Mouse (Mus musculus): ENCODE data around the gene Ggt6. TPM values are rescaled to one million over a fixed set of nuclear protein-coding genes. Genes with fewer than 3 reads are reported as not detected.

The Ggt6 gene
- polyA plus RNA-seq, 1 experiment from 2014 or later, result 6.7 TPM

DNA sequence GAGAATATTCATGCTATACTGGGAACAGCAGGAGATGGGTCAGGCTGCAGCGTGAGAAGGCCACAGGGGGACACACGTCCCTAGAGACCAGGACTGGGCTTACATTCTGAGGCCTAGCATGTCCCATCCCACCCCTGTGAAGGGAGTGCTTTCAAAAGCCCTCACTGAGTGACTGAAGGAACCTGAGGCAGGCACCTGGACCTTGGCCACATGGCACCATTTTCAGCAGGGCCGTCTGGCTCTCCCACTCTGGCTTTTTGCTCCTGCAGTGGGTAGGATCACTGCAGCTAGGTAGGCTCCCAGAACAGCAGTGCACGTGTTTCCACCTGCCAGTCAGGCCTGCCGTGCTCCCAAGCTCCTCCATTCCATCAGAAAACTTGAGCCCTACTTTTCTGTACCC lies 33.2 kb downstream of the Ggt6 start:
- ATAC-seq (replicated peaks; ENCODE audit: low FRiP score, low TSS enrichment, low read depth), result no peak
- H3K4me2 ChIP-seq (ENCODE audit: low read length), result no peak overlapping the region
- no peaks in the 10 kb centered on the region for H3K27me3 ChIP-seq (replicated peaks; ENCODE audit: control insufficient read depth, insufficient read depth, low read length)
- H3K9ac ChIP-seq (ENCODE audit: low read length), result no peak overlapping the region
- no peak for DNase-seq (ENCODE audit: low spot score)
- H3K4me3 ChIP-seq (ENCODE audit: low read depth, low read length), result no peak overlapping the region
- H3K4me1 ChIP-seq (replicated peaks; ENCODE audit: control insufficient read depth, insufficient read depth, low read length), result peaks cover 32% of the 10 kb centered on the region
- H3K9me3 ChIP-seq (ENCODE audit: control insufficient read depth, low read length), result no peaks in the 10 kb centered on the region
- peak overlapping the region; percentile 43 for H3K27ac ChIP-seq (ENCODE audit: low read depth)
- H3K36me3 ChIP-seq (ENCODE audit: control insufficient read depth, insufficient read depth, low read length), result no peaks in the 10 kb centered on the region
- 73% methylated on average over 5 of the region's 5 CpGs for WGBS

DNA sequence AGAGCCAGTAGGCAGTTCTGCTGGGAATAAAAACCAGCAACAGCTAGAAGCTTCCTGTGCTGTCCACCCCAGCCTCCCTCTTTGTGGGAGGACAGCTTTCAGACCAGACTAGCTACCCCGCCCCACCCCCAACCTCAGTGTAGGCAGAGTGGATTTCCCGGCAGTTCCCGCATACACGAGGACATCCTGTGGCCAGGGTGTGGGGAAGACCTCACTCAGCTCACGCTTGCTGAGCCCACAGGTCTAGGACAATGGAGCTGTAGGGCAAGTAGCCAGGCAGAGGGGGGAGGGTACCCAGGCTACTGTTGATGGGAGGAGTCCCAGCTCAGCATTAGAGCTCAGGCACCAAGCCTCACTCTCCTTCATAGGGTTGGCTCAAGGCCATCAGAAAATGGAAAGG lies 33.9 kb downstream of the Ggt6 start:
- no peak overlapping the region for H3K9ac ChIP-seq (ENCODE audit: low read length)
- H3K4me2 ChIP-seq (ENCODE audit: low read length), result no peak overlapping the region
- WGBS, result 20% methylated on average over 5 of the region's 5 CpGs
- no peaks in the 10 kb centered on the region for H3K9me3 ChIP-seq (ENCODE audit: control insufficient read depth, low read length)
- no peaks in the 10 kb centered on the region for H3K36me3 ChIP-seq (ENCODE audit: control insufficient read depth, insufficient read depth, low read length)
- ATAC-seq (replicated peaks; ENCODE audit: low FRiP score, low TSS enrichment, low read depth) (no peak), DNase-seq (ENCODE audit: low spot score) (no peak)
- H3K27me3 ChIP-seq (replicated peaks; ENCODE audit: control insufficient read depth, insufficient read depth, low read length), result no peaks in the 10 kb centered on the region
- H3K4me3 ChIP-seq (ENCODE audit: low read depth, low read length), result no peak overlapping the region
- peak overlapping the region; percentile 43 for H3K27ac ChIP-seq (ENCODE audit: low read depth)
- H3K4me1 ChIP-seq (replicated peaks; ENCODE audit: control insufficient read depth, insufficient read depth, low read length), result peaks cover 32% of the 10 kb centered on the region

GRCm38 (mm10) chr11:72470004-72470403 lies 34.7 kb downstream of the Ggt6 start:
- no peak for DNase-seq (ENCODE audit: low spot score)
- Histone ChIP-seq H3K27ac (ENCODE audit: low read depth) (no peak overlapping the region), H3K9ac (ENCODE audit: low read length) (no peak overlapping the region), H3K4me1 (replicated peaks; ENCODE audit: control insufficient read depth, insufficient read depth, low read length) (peaks cover 32% of the 10 kb centered on the region), H3K4me3 (ENCODE audit: low read depth, low read length) (no peak overlapping the region), H3K27me3 (replicated peaks; ENCODE audit: control insufficient read depth, insufficient read depth, low read length) (no peaks in the 10 kb centered on the region), H3K36me3 (ENCODE audit: control insufficient read depth, insufficient read depth, low read length) (no peaks in the 10 kb centered on the region), H3K9me3 (ENCODE audit: control insufficient read depth, low read length) (no peaks in the 10 kb centered on the region), H3K4me2 (ENCODE audit: low read length) (no peak overlapping the region)
- 69% methylated on average over 4 of the region's 4 CpGs for WGBS
- no peak for ATAC-seq (replicated peaks; ENCODE audit: low FRiP score, low TSS enrichment, low read depth)

DNA sequence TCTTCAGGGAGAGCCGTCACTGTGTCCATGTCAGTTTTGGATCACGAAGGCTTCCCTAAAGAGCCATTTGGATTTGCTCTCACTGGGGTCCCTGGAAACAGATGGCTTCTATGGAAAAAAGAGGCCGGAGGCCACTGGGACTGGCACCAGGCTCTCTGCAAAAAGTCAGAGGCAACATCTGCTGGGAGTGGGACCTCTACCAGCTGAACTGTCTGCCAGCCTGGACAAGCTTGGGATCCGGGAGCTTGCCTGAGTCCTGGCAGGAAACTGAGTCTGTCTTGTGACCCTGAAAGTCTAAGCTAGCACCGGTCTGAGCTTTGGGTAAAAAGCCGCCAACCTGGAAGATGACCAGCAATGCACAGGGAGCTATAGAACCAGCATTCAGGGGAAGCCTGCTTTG lies 36.1 kb downstream of the Ggt6 start:
- Histone ChIP-seq H3K9me3 (ENCODE audit: control insufficient read depth, low read length) (no peaks in the 10 kb centered on the region), H3K4me3 (ENCODE audit: low read depth, low read length) (no peak overlapping the region), H3K27ac (ENCODE audit: low read depth) (no peak overlapping the region), H3K27me3 (replicated peaks; ENCODE audit: control insufficient read depth, insufficient read depth, low read length) (no peaks in the 10 kb centered on the region), H3K4me2 (ENCODE audit: low read length) (no peak overlapping the region), H3K4me1 (replicated peaks; ENCODE audit: control insufficient read depth, insufficient read depth, low read length) (peaks cover 26% of the 10 kb centered on the region), H3K36me3 (ENCODE audit: control insufficient read depth, insufficient read depth, low read length) (no peaks in the 10 kb centered on the region), H3K9ac (ENCODE audit: low read length) (no peak overlapping the region)
- WGBS, result 90% methylated on average over 6 of the region's 6 CpGs
- ATAC-seq (replicated peaks; ENCODE audit: low FRiP score, low TSS enrichment, low read depth) (no peak), DNase-seq (ENCODE audit: low spot score) (no peak)

DNA sequence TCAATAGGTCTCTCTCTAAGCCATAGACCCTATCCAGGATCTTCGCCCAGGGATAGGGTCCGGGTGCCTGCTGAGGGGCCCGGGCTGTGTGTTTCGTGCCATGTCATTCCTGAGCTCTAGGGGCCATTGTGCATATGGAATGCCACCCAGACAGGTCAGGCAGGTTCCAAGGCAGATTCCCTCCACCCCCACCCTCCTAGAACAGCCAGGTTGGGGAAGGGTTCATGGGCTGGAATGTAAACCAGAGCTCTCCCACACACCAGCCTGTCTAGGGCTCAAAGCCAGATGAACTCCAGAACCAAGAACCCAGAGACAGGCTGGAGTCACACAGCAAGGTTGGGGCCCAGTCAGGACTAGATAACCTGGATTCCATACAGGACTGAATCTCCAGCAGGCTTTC lies 38.2 kb downstream of the Ggt6 start:
- ATAC-seq (replicated peaks; ENCODE audit: low FRiP score, low TSS enrichment, low read depth), result peak; percentile 51; the same call in 1 of the 2 replicates
- Histone ChIP-seq H3K27ac (ENCODE audit: low read depth) (no peak overlapping the region), H3K27me3 (replicated peaks; ENCODE audit: control insufficient read depth, insufficient read depth, low read length) (no peaks in the 10 kb centered on the region), H3K9ac (ENCODE audit: low read length) (no peak overlapping the region), H3K36me3 (ENCODE audit: control insufficient read depth, insufficient read depth, low read length) (no peaks in the 10 kb centered on the region), H3K4me1 (replicated peaks; ENCODE audit: control insufficient read depth, insufficient read depth, low read length) (peaks cover 13% of the 10 kb centered on the region), H3K4me2 (ENCODE audit: low read length) (no peak overlapping the region), H3K4me3 (ENCODE audit: low read depth, low read length) (no peak overlapping the region), H3K9me3 (ENCODE audit: control insufficient read depth, low read length) (no peaks in the 10 kb centered on the region)
- 63% methylated on average over 4 of the region's 4 CpGs for WGBS
- no peak for DNase-seq (ENCODE audit: low spot score)

DNA sequence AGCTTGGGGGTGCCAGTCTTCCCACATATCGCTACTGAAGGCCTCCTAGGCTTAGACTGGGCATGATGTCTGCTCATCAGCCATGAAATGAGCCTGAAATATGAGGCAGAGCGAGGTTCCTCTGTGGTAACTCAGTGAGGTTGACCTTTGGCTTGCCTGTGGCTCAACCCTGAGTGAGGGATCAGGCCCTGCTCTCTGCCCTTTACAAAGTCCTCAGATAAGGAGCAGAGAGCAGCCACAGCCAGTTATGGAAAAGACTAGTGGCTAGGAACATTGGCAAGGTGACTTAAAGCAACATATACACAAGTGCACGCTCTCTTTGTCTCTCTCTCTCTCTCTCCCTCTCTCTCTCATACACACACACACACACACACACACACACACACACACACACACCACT lies 39.6 kb downstream of the Ggt6 start:
- Histone ChIP-seq H3K9ac (ENCODE audit: low read length) (no peak overlapping the region), H3K9me3 (ENCODE audit: control insufficient read depth, low read length) (no peaks in the 10 kb centered on the region), H3K27ac (ENCODE audit: low read depth) (no peak overlapping the region), H3K4me1 (replicated peaks; ENCODE audit: control insufficient read depth, insufficient read depth, low read length) (peaks cover 4% of the 10 kb centered on the region), H3K4me2 (ENCODE audit: low read length) (no peak overlapping the region), H3K27me3 (replicated peaks; ENCODE audit: control insufficient read depth, insufficient read depth, low read length) (no peaks in the 10 kb centered on the region), H3K4me3 (ENCODE audit: low read depth, low read length) (no peak overlapping the region), H3K36me3 (ENCODE audit: control insufficient read depth, insufficient read depth, low read length) (no peaks in the 10 kb centered on the region)
- WGBS, result 72% methylated on average over 3 of the region's 3 CpGs
- DNase-seq (ENCODE audit: low spot score) (no peak), ATAC-seq (replicated peaks; ENCODE audit: low FRiP score, low TSS enrichment, low read depth) (no peak)

DNA sequence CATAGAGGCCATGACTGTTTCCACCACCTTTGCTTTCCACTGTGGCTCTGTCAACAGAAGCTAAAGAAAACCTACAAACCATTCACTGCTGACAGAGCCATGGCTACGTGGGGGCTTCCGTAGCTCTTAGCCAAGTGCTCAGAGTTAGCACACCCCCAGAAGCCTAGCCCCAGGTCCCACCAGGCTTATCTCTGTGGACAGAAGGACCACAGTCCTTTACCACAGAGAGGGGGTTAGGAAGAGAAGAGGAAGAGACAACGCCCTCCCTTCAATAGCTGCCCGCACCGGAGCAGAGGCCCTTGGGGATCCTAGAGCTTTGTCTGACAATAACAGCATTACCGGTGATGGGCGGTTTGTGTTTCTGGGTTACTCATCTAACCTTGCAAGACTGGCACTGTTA lies 40.1 kb downstream of the Ggt6 start:
- no peaks in the 10 kb centered on the region; the same call in 1 of the 2 replicates for H3K4me1 ChIP-seq (replicated peaks; ENCODE audit: control insufficient read depth, insufficient read depth, low read length)
- no peak for DNase-seq (ENCODE audit: low spot score)
- H3K4me2 ChIP-seq (ENCODE audit: low read length), result no peak overlapping the region
- H3K27me3 ChIP-seq (replicated peaks; ENCODE audit: control insufficient read depth, insufficient read depth, low read length), result no peaks in the 10 kb centered on the region
- no peaks in the 10 kb centered on the region for H3K36me3 ChIP-seq (ENCODE audit: control insufficient read depth, insufficient read depth, low read length)
- ATAC-seq (replicated peaks; ENCODE audit: low FRiP score, low TSS enrichment, low read depth), result no peak
- no peak overlapping the region for H3K27ac ChIP-seq (ENCODE audit: low read depth)
- H3K9ac ChIP-seq (ENCODE audit: low read length), result no peak overlapping the region
- H3K4me3 ChIP-seq (ENCODE audit: low read depth, low read length), result no peak overlapping the region
- no peaks in the 10 kb centered on the region for H3K9me3 ChIP-seq (ENCODE audit: control insufficient read depth, low read length)
- WGBS, result 76% methylated on average over 7 of the region's 7 CpGs

DNA sequence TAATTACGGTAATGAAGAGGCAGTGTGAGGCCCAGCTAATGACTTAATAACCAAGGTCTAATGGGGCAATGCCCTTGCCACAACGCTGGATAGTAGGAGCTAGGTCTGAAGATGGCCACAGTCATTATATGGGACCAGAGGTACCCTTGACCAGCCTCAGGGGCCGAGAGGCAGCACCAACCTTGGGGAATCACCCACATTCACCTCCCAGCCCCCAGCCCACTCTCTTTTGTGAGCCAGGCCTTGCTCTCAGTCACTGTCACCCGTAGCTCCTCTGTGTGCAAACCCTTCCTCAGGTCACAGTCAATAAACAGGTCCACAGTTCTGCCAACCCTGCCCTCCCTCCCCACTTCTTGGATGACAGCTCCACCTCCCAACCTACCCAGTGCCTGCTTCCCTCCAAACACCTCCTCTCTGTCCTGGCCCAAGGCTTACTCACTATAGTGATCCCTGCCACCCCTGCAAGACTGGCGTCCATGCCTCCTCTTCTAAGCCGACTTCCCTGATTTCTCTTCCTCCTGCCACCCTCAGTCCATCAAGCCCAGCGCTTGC lies 40.8 kb downstream of the Ggt6 start:
- DNase-seq (ENCODE audit: low spot score), result no peak
- Histone ChIP-seq H3K4me2 (ENCODE audit: low read length) (no peak overlapping the region), H3K4me1 (replicated peaks; ENCODE audit: control insufficient read depth, insufficient read depth, low read length) (no peaks in the 10 kb centered on the region; the same call in 1 of the 2 replicates), H3K27me3 (replicated peaks; ENCODE audit: control insufficient read depth, insufficient read depth, low read length) (no peaks in the 10 kb centered on the region), H3K9me3 (ENCODE audit: control insufficient read depth, low read length) (no peaks in the 10 kb centered on the region), H3K9ac (ENCODE audit: low read length) (no peak overlapping the region), H3K27ac (ENCODE audit: low read depth) (no peak overlapping the region), H3K36me3 (ENCODE audit: control insufficient read depth, insufficient read depth, low read length) (no peaks in the 10 kb centered on the region), H3K4me3 (ENCODE audit: low read depth, low read length) (no peak overlapping the region)
- 75% methylated on average over 7 of the region's 7 CpGs for WGBS
- no peak for ATAC-seq (replicated peaks; ENCODE audit: low FRiP score, low TSS enrichment, low read depth)

DNA sequence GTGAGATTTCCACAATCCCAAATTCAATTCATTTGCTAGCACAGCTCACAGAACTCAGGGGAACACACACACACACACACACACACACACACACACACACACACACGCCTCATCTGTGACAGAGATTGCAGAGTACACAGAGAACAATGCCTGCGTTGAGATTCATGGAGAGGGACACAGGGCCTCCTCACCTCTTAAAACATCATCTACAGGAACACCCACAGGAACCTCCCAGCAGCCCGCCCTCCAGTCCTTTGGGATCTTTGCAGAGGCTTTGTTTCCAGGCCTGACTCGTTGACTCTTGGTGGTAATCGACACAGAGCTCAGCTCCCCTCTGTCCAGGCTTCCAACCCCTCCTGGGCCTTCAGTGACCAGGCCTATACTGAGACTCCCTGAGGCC lies 41.9 kb downstream of the Ggt6 start:
- no peak for DNase-seq (ENCODE audit: low spot score)
- H3K27me3 ChIP-seq (replicated peaks; ENCODE audit: control insufficient read depth, insufficient read depth, low read length), result no peaks in the 10 kb centered on the region
- no peaks in the 10 kb centered on the region; the same call in 1 of the 2 replicates for H3K4me1 ChIP-seq (replicated peaks; ENCODE audit: control insufficient read depth, insufficient read depth, low read length)
- ATAC-seq (replicated peaks; ENCODE audit: low FRiP score, low TSS enrichment, low read depth), result no peak
- no peak overlapping the region for H3K9ac ChIP-seq (ENCODE audit: low read length)
- no peaks in the 10 kb centered on the region for H3K36me3 ChIP-seq (ENCODE audit: control insufficient read depth, insufficient read depth, low read length)
- H3K9me3 ChIP-seq (ENCODE audit: control insufficient read depth, low read length), result no peaks in the 10 kb centered on the region
- H3K4me3 ChIP-seq (ENCODE audit: low read depth, low read length), result no peak overlapping the region
- H3K27ac ChIP-seq (ENCODE audit: low read depth), result no peak overlapping the region
- no peak overlapping the region for H3K4me2 ChIP-seq (ENCODE audit: low read length)
- WGBS, result 44% methylated on average over 5 of the region's 5 CpGs
